Mouse (Mus musculus): Measurements from ENCODE around the gene Rhobtb1.

- TF ChIP-seq POU5F1 (IDR thresholded peaks at IDR 0.05; ENCODE audit: borderline replicate concordance, low read length) (no peak), CTCF (conservative IDR thresholded peaks at IDR 0.05; ENCODE audit: low read length) (no peak), NANOG (IDR thresholded peaks at IDR 0.05; ENCODE audit: borderline replicate concordance, low read length) (no peak)
These were observed 86.0 kb downstream of the Rhobtb1 start for GRCm38 (mm10) chr10:69237185-69237584.
